Mouse (Mus musculus) E14TG2a.4 (cell line): ENCODE measurements at regions not wholly inside any gene's neighbourhood (a gene's known extent, or its start where the extent isn't known, plus 50 kb on each side); places are given as distances from the start of the nearest gene placed in this dataset.

Experiments used
- CTCF ChIP-seq: conservative IDR thresholded peaks from 2 replicates; pipeline ENCODE4 v1.5.1; 2014; ENCODE audit warnings: low read length
- POU5F1 ChIP-seq: IDR thresholded peaks from 2 replicates; pipeline ENCODE4 v1.6.1; 2014; ENCODE audit warnings: low read length, borderline replicate concordance

DNA sequence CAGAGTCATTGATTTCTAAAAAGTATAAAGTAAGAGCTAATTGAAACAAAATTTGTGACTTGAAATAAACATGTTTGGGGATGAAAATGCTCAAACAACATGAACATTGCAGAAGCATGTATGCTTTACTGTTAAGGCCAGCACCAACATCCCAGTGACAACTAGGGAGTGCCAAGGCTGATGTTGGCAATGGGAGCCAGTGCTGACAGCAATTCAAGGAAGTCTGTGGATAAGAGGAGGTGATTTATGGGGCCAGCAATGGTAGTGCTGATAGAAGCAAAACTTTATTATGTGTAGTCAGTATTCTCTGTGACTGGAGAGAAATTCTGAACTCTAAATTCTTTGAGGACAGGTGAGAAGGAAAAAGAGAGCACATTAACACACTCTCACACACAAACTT is 424.4 kb upstream of the Nrxn1 start:
- TF ChIP-seq CTCF (no peak), POU5F1 (no peak)
